Mouse (Mus musculus) forebrain, embryonic 13.5 days (tissue): ENCODE measurements around the gene Adcy7. TPM values are rescaled to one million over a fixed set of nuclear protein-coding genes. Genes with fewer than 3 reads are reported as not detected.

Experiments used
- ATAC-seq: fragments of 200-750 bp; cut with Nextera tagmentation; 2 replicates; pipeline ENCODE4 v1.8.0; 2017
- H3K27ac ChIP-seq: fragments of 300-500 bp; sonication (generic); 2 replicates; pipeline ENCODE4 v1.5.1; 2015; ENCODE audit warnings: inconsistent platforms, mild to moderate bottlenecking, moderate library complexity
- H3K27me3 ChIP-seq: fragments of 300-500 bp; sonication (generic); 2 replicates; pipeline ENCODE4 v1.6.1; 2015; ENCODE audit warnings: mild to moderate bottlenecking, inconsistent platforms
- H3K36me3 ChIP-seq: fragments of 300-500 bp; sonication (generic); 2 replicates; pipeline ENCODE4 v1.6.1; 2015; ENCODE audit warnings: mild to moderate bottlenecking, inconsistent platforms; ENCODE audit not compliant: poor library complexity, severe bottlenecking
- H3K4me1 ChIP-seq: fragments of 300-500 bp; sonication (generic); 2 replicates; pipeline ENCODE4 v1.6.1; 2015; ENCODE audit warnings: inconsistent platforms
- H3K4me2 ChIP-seq: fragments of 300-500 bp; sonication (generic); 2 replicates; pipeline ENCODE4 v1.6.1; 2015; ENCODE audit warnings: inconsistent platforms, mild to moderate bottlenecking, moderate library complexity
- H3K4me3 ChIP-seq: fragments of 300-500 bp; sonication (generic); 2 replicates; pipeline ENCODE4 v1.5.1; 2015; ENCODE audit warnings: mild to moderate bottlenecking, inconsistent platforms
- H3K9ac ChIP-seq: fragments of 300-500 bp; sonication (generic); 2 replicates; pipeline ENCODE4 v1.6.1; 2015; ENCODE audit warnings: mild to moderate bottlenecking, inconsistent platforms
- H3K9me3 ChIP-seq: fragments of 300-500 bp; sonication (generic); replicated peaks from 2 replicates; pipeline ENCODE4 v1.6.1; 2016; ENCODE audit warnings: inconsistent platforms
- WGBS: fragments of 180-500 bp; shearing (Covaris S2); methylation state at CpG from one replicate; pipeline ENCODE4 v1.1.7; 2015; 5-methylcytosine and 5-hydroxymethylcytosine counted together
- polyA plus RNA-seq: library from polyadenylated mRNA; unstranded; fragments of >200 nt; fragmentation: Nextera tagmentation; extraction: Ambion mirVana; gene quantifications from 2 replicates; pipeline ENCODE4 v1.2.1, GENCODE M21; 2015

The Adcy7 gene
- polyA plus RNA-seq, 1 experiment from 2014 or later = 1.5 TPM

- ATAC-seq = no peak
- WGBS = 93% methylated on average over 11 of the region's 11 CpGs
- no peak overlapping the region for H3K4me2 ChIP-seq
- no peaks in the 10 kb centered on the region for H3K9me3 ChIP-seq
- no peak overlapping the region for H3K4me3 ChIP-seq
- H3K27me3 ChIP-seq = no peaks in the 10 kb centered on the region
- no peak overlapping the region for H3K9ac ChIP-seq
- no peak overlapping the region for H3K27ac ChIP-seq
- H3K4me1 ChIP-seq = no peaks in the 10 kb centered on the region
- no peaks in the 10 kb centered on the region for H3K36me3 ChIP-seq
Observed at GRCm38 (mm10) chr8:88291305-88291690, 19.1 kb downstream of the Adcy7 start.

GRCm38 (mm10) chr8:88292926-88293325, 20.7 kb downstream of the Adcy7 start:
- Histone ChIP-seq H3K4me1 (no peaks in the 10 kb centered on the region), H3K9me3 (no peaks in the 10 kb centered on the region), H3K4me2 (no peak overlapping the region), H3K9ac (no peak overlapping the region), H3K27ac (no peak overlapping the region), H3K4me3 (no peak overlapping the region), H3K27me3 (no peaks in the 10 kb centered on the region), H3K36me3 (no peaks in the 10 kb centered on the region)
- WGBS = 80% methylated on average over 3 of the region's 3 CpGs
- ATAC-seq = no peak

DNA sequence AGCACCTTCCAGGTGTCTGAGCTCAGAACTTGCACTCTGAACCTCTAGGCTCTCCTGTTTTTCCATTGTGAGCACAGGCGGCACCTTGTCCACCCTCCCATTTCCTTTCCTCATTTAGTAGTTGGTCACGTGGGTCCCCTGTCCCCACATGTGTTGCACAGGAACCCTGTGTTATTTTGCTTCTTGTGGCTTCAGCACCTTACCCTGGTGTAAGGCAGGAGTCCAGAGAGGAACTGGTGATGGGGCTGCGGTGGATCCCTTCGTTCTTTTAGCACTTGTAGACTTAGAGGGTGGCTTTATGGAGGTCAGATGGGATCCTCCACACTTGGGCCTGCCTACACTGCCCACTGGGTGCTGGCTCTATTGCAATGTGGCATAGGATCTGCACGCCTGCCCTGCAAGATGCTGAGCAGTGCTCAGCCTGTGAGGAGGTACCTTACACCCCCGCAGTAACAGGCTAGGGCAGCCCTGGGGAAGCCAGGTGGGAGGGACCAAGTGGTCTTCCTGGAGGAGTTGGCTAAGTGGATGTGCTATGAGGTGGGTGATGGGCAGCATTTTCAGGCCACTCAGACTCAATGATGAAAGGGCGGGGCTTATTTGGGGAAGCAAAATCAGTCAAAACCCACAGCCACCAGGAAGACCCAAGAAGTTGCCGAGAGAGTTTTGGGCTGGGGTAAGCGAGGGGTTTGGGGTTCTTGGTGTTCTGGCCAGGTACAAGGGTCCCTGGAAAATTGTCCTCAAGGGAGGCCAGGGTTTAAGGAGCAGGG, 21.6 kb downstream of the Adcy7 start:
- no peak overlapping the region for H3K4me3 ChIP-seq
- no peak overlapping the region for H3K27ac ChIP-seq
- H3K9me3 ChIP-seq = no peaks in the 10 kb centered on the region
- no peaks in the 10 kb centered on the region for H3K27me3 ChIP-seq
- 90% methylated on average over 9 of the region's 9 CpGs for WGBS
- no peak overlapping the region for H3K9ac ChIP-seq
- H3K4me1 ChIP-seq = no peaks in the 10 kb centered on the region
- no peaks in the 10 kb centered on the region for H3K36me3 ChIP-seq
- no peak for ATAC-seq
- no peak overlapping the region for H3K4me2 ChIP-seq

DNA sequence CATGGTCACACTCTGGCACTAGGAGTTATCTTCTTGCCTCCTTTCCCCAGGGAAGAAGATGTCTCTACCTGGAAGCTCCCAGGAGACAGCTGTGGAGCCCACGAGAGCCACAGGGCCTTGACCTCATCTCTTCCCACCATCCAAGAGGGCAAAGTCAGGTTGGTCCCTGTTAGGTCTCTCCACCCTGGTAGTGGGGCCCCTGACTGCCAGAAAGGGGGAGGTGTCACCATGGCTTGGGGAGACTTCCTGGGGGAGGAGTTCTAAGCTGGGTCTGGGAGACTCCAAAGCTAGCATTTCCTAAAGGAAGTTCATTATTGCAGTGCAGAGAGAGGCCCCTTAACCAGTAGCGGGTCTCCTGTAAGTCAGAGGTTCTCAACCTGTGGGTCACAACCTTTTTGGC, 22.8 kb downstream of the Adcy7 start:
- Histone ChIP-seq H3K36me3 (no peaks in the 10 kb centered on the region), H3K9ac (no peak overlapping the region), H3K9me3 (no peaks in the 10 kb centered on the region), H3K4me1 (no peaks in the 10 kb centered on the region), H3K27me3 (no peaks in the 10 kb centered on the region), H3K27ac (no peak overlapping the region), H3K4me3 (no peak overlapping the region), H3K4me2 (no peak overlapping the region)
- no peak for ATAC-seq
- WGBS = 96% methylated on average over 2 of the region's 2 CpGs

DNA sequence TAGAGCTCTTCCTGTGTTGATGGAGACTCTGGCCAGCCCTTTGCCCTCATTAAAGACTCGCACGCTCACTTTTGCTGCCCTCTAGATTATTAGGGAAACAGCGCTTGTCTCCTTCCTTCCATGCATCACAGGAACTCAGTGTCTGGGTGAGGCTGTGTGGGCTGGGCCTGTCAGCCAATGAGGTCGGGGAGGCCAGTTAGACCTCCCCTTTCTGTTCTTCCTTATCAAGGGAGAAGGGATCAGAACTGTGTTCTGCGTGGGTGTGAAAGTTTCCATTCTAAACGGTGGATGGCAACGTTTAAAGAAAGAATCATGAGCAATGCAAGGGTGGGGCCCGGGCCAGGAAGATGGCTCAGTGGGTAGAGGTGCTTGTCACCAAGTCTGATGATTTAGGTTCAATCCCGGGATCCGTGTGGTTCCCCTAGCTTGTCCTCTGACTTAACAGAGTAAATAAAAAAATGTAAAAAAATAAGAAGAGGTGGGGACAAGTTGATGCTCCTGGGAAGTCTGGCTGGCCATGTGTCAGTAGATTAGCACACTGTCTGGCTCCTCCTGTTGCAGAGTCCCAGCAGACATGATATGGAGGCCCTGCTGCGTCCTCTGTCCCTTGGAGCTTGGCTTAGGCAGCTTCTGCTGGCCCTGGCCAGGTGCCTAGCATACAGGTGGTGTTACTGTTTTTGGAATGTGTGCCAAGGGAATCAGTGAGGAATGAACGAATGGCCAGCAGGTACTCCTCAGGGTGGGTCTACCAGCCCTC, 26.0 kb downstream of the Adcy7 start:
- H3K9ac ChIP-seq = no peak overlapping the region
- H3K9me3 ChIP-seq = no peaks in the 10 kb centered on the region
- H3K4me3 ChIP-seq = no peak overlapping the region
- H3K27me3 ChIP-seq = no peaks in the 10 kb centered on the region
- H3K27ac ChIP-seq = no peak overlapping the region
- H3K4me1 ChIP-seq = peaks cover 7% of the 10 kb centered on the region
- no peak overlapping the region for H3K4me2 ChIP-seq
- no peak for ATAC-seq
- H3K36me3 ChIP-seq = no peaks in the 10 kb centered on the region
- 62% methylated on average over 12 of the region's 12 CpGs for WGBS

DNA sequence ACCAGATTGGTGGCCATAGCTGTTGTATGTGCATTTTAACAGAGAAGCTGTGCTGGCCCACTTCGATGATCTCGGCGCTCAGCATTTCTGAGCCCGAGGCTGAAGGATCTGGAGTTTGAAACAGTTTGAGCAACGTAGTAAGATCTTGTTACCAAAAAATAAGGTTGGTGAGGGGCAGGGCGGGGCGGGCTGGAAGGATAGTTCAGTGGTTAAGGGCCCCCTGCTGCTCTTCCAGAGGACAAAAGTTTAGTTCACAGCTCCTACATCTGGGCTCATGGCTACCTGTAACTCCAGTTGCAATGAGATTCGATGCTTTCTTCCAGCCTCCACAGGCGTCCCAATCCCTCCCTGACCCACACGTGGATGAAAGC, 26.5 kb downstream of the Adcy7 start:
- no peak overlapping the region for H3K4me3 ChIP-seq
- H3K9me3 ChIP-seq = no peaks in the 10 kb centered on the region
- H3K4me1 ChIP-seq = peaks cover 7% of the 10 kb centered on the region
- H3K27me3 ChIP-seq = no peaks in the 10 kb centered on the region
- H3K9ac ChIP-seq = no peak overlapping the region
- no peak overlapping the region for H3K27ac ChIP-seq
- H3K36me3 ChIP-seq = no peaks in the 10 kb centered on the region
- ATAC-seq = no peak
- 86% methylated on average over 10 of the region's 10 CpGs for WGBS
- H3K4me2 ChIP-seq = no peak overlapping the region

- no peak overlapping the region for H3K27ac ChIP-seq
- H3K4me3 ChIP-seq = no peak overlapping the region
- H3K27me3 ChIP-seq = no peaks in the 10 kb centered on the region
- no peaks in the 10 kb centered on the region for H3K9me3 ChIP-seq
- H3K9ac ChIP-seq = no peak overlapping the region
- H3K36me3 ChIP-seq = no peaks in the 10 kb centered on the region
- ATAC-seq = no peak
- H3K4me1 ChIP-seq = peaks cover 7% of the 10 kb centered on the region
- 85% methylated on average over 10 of the region's 10 CpGs for WGBS
- no peak overlapping the region for H3K4me2 ChIP-seq
Observed at GRCm38 (mm10) chr8:88299907-88300603, 27.9 kb downstream of the Adcy7 start.

DNA sequence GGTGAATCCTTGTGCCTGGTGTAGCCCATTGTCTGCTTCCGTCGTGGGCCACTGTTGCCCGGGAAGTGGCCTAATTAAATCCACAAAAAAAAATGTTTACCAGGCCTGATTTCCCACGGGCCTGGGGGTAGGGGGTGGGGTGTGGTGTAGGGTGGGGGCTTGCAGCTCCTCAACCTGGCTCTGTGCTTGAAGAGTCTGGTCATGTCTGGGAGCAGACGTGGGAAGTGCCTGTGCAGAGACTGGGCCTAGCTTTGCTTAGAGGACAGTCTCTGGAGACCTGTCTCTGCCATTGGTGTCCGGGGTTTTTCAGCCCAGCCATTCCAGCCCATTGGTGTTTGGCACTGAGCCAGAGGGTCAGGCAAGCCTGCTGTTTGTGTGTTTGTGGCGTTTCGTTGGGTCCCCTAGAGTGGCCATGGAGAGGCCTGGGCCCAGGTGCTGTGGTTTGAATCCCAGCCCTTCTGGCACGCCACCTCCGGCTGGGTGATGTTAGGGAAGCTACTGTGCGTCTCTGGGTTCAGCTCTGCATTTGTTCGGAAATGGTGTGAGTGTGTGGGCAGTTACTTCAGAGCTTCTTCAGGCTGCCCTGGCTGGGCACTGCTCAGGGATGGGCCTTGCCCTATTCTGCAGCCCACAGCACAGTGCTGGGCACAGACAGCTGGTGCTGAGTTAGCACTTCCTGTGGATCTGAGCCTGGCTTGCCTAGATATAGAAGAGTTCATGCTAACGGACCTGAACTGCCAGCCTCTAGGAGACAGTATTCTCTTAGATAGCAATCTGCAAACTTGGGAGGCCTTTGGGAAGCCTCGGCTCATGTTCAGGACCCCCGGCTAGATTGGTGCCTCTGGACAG, 29.6 kb downstream of the Adcy7 start:
- H3K9ac ChIP-seq = no peak overlapping the region; the same call in 1 of the 2 replicates
- no peaks in the 10 kb centered on the region for H3K36me3 ChIP-seq
- peaks cover 7% of the 10 kb centered on the region for H3K4me1 ChIP-seq
- H3K4me2 ChIP-seq = no peak overlapping the region
- ATAC-seq = no peak
- H3K27me3 ChIP-seq = no peaks in the 10 kb centered on the region
- WGBS = 57% methylated on average over 15 of the region's 15 CpGs
- no peak overlapping the region for H3K4me3 ChIP-seq
- H3K27ac ChIP-seq = no peak overlapping the region; the same call in 1 of the 2 replicates
- no peaks in the 10 kb centered on the region for H3K9me3 ChIP-seq

DNA sequence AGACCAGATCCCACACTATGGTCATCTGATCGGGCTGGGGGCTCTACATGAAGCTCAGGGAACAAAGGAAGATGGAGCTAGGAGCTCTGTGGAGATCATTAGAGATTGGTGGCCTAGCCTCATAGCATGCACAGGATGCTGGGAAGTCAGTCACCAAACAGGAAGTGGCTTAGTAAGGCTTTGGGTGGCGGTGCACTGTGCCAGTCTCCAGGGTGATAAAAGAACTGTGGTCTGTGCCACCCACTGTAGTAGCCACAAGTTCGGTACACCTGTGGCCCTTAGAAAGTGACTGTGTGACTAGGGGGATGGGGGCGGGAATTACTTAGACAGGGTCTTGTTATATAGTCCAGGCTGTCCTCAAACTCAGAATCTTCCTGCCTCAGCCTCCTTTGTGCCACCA, 33.6 kb downstream of the Adcy7 start:
- 96% methylated on average over 4 of the region's 4 CpGs for WGBS

GRCm38 (mm10) chr8:88306511-88306910, 34.3 kb downstream of the Adcy7 start:
- WGBS = 71% methylated on average over 14 of the region's 14 CpGs
- H3K9ac ChIP-seq = no peak overlapping the region
- no peak overlapping the region for H3K27ac ChIP-seq

More for the DNA sequence above, 33.6 kb downstream of the Adcy7 start:
- no peak for ATAC-seq
- Histone ChIP-seq H3K4me3 (no peak overlapping the region), H3K4me2 (no peak overlapping the region), H3K9me3 (no peaks in the 10 kb centered on the region), H3K27me3 (no peaks in the 10 kb centered on the region), H3K36me3 (no peaks in the 10 kb centered on the region), H3K27ac (no peak overlapping the region), H3K4me1 (peaks cover 7% of the 10 kb centered on the region), H3K9ac (no peak overlapping the region)

DNA sequence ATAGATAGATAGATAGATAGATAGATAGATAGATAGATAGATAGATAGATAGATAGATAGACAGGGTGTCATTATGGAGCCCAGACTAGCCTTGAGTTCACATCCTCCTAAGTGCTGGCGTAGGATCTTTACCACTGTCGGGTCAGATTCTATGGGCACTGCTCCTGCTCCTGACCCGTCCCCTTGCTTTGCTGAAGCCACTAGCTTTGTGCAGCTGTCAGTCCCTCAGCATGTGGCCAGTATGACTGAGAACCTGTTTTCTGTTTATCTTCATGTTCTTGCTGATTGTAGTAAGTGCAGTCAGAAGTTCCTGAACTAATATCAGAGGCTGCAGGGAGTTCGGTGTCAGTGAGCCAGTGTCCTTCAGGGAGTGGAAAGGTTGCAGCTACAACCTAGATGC, 35.5 kb downstream of the Adcy7 start:
- Histone ChIP-seq H3K9ac (no peak overlapping the region), H3K27ac (no peak overlapping the region), H3K4me2 (no peak overlapping the region), H3K36me3 (no peaks in the 10 kb centered on the region), H3K9me3 (no peaks in the 10 kb centered on the region), H3K27me3 (no peaks in the 10 kb centered on the region), H3K4me3 (no peak overlapping the region), H3K4me1 (no peaks in the 10 kb centered on the region)
- WGBS = 86% methylated on average over 4 of the region's 4 CpGs
- ATAC-seq = no peak

More at GRCm38 (mm10) chr8:88306511-88306910, 34.3 kb downstream of the Adcy7 start:
- Histone ChIP-seq H3K9me3 (no peaks in the 10 kb centered on the region), H3K27me3 (no peaks in the 10 kb centered on the region), H3K4me2 (no peak overlapping the region), H3K4me3 (no peak overlapping the region), H3K36me3 (no peaks in the 10 kb centered on the region), H3K4me1 (peaks cover 6% of the 10 kb centered on the region)
- no peak for ATAC-seq
